Mouse (Mus musculus): ENCODE measurements at regions not wholly inside any gene's neighbourhood (a gene's known extent, or its start where the extent isn't known, plus 50 kb on each side); places are given as distances from the start of the nearest gene placed in this dataset.

GRCm38 (mm10) chr7:90054795-90055511 lies 74.2 kb upstream of the Eed start:
- no peak for TF ChIP-seq GATA1 (IDR thresholded peaks at IDR 0.05; ENCODE audit: borderline replicate concordance, low read length)
- TF ChIP-seq TAL1 (conservative IDR thresholded peaks at IDR 0.05; ENCODE audit: low read depth, low read length): no peak
- no peak for TF ChIP-seq CTCF (IDR thresholded peaks at IDR 0.05; ENCODE audit: low read depth, low read length)
- no peak for TF ChIP-seq POLR2AphosphoS5 (IDR thresholded peaks at IDR 0.05; ENCODE audit: insufficient replicate concordance, low read depth, low read length)
- no peak for TF ChIP-seq GATA2 (IDR thresholded peaks at IDR 0.05; ENCODE audit: borderline replicate concordance, low read depth, low read length)
